Mouse (Mus musculus) lung, adult 18-20 months (tissue): ENCODE data around the gene Entpd7.

ENCODE experiments used
- DNase-seq, 2 experiments: peaks; one replicate each; pipeline ENCODE4 v3.0.0; 2022; ENCODE audit warnings: mixed read lengths in 2 of 2

Entpd7 gene

GRCm38 (mm10) chr19:43674730-43675524 is 14.5 kb upstream of the Entpd7 start, which contains the start of gene Slc25a28:
Slc25a28 (minus strand) TSS chr19:43674881.
- peak; percentile 99 to 100 for DNase-seq

GRCm38 (mm10) chr19:43675525-43676400 is 13.7 kb upstream of the Entpd7 start:
- DNase-seq, result peak in 1 of 2 experiments; percentile 34

DNA sequence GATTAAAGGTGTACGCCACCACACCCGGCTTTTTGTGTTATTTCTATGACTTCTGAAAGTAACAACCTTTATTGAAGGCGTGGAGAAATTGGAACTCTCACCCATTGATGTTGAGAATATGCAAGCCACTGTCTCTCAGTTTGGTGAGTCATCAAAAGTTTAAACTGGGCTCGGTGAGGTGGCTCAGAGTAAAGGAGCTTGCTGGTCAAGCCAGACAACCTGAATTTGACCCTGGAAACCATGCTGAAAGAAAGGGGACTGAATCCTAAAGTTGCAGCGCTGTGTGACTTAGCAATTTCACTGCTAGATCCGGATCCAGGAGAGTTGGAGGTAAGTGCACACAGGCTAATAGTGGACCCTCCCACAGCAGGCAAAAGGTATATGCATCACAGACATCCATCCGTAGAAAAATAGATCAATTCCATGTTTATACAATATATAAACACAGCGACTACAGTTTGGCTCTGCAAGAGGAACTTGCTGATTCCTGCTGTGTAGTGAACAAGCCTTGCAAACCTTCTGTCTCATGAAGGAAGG is 10.9 kb upstream of the Entpd7 start:
- DNase-seq, result no peak

- DNase-seq, result no peak
Measured at GRCm38 (mm10) chr19:43679474-43679981, 9.9 kb upstream of the Entpd7 start.

GRCm38 (mm10) chr19:43681541-43681940 is 7.9 kb upstream of the Entpd7 start:
- no peak for DNase-seq

- DNase-seq, result no peak
Measured at GRCm38 (mm10) chr19:43692815-43693214, 3.3 kb downstream of the Entpd7 start.

DNA sequence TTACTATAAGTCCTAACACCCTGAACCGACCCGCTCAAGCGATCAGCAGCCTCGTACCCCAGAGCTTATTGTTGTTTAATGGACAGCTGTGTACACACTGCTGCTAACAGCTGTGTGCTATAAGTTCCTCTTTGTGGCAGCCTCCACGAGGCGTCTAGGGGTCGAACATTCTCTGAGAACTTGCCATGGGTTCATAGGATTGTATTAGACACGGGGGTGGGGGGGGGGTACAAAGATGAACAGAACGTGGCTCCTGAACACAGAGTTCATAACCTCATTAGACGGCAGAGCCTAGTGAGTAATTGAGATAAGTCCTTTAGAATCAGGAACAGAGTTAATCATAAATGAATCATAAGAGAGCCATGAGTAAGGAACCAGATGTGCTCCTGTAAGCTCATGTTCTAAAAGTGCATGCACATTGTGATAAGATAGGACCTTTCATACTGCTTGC is 6.1 kb downstream of the Entpd7 start:
- DNase-seq, result no peak

DNA sequence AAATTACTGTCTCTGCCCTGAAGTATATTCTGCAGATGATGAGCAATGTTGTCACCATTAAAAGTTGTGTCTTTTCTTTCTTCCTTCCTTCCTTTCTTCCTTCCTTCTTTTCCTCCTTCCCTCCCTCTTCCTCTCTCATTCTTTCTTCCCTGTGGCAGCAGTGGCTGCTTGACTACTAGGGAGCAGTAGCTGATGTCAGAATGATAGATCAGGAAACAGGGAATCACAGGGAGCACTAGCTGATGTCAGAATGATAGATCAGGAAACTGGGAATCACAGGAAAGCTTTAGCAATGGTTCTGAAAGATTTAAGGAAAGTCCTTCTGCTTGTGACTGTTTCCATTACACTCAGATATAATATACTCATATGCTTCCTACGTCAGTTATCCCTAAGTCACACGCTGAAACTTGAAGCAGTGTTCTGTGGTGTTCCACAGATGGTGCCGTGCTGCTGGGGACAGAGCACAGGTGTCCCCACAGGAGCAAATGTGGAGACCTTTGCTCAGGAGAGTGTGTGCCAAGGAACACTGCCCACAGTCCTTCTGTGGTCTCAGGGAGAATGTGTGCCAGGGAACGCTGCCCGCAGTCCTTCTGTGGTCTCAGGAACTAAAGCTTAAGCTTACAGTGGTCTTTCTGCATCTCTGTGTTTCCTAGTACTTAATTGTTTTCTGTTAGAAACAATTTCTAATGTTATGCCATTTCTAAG is 8.3 kb downstream of the Entpd7 start:
- no peak for DNase-seq

DNA sequence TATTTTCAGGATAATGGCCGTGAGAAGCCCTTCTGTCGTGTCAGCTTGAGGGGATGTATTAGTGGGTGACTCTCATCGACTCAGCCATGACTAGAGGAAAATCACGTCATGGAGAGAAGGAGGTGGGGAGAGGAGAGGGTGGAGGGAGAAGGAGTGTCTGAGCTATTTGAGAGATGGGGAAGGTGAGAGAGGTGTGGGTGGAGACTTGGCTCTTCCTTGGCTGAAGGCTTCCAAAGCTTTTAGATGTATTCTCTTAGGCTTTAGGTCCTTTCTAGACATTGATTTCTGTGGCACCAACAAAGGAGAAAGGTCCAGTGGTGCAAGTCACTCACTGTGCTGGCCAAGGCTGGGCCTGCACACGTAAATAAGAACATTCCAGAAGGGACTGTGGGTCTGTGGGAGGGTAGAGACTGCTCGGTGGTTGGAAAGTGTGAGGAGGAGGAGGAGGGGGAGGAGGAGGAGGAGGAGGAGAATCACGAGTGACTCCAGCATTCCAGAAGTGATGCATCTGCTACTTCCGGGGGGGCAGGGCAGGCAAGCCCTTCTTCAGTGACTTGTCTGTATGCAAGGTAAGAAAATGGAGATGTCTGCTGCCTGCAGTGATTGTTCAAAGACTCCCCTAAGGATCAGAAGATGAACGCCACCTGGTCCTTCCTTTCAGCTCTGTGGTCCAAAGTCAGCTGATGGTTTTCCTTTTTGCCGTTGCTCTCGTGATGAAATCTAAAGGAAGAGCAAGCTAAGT is 9.7 kb downstream of the Entpd7 start:
- DNase-seq, result no peak

DNA sequence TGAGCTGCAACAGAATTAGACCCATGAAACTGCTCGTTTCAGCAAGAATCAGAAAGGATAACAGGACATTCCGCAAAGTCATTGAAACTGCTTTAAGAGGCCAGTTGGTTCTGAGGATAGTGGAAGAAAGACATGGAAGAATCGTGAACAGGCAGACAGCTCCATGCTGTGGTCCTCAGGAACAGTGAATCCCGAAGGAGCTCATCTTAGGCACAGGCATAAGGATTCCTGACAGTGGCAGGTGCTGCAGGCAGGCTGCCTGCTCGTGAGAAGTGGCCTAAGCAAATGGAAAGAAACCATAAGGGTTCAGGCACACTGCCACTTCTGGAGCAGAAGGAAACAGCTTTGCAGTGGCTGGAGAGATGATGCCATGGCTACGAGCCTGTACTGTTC is 10.3 kb downstream of the Entpd7 start:
- no peak for DNase-seq

- DNase-seq, result no peak
Measured at GRCm38 (mm10) chr19:43704211-43704610, 14.7 kb downstream of the Entpd7 start.

DNA sequence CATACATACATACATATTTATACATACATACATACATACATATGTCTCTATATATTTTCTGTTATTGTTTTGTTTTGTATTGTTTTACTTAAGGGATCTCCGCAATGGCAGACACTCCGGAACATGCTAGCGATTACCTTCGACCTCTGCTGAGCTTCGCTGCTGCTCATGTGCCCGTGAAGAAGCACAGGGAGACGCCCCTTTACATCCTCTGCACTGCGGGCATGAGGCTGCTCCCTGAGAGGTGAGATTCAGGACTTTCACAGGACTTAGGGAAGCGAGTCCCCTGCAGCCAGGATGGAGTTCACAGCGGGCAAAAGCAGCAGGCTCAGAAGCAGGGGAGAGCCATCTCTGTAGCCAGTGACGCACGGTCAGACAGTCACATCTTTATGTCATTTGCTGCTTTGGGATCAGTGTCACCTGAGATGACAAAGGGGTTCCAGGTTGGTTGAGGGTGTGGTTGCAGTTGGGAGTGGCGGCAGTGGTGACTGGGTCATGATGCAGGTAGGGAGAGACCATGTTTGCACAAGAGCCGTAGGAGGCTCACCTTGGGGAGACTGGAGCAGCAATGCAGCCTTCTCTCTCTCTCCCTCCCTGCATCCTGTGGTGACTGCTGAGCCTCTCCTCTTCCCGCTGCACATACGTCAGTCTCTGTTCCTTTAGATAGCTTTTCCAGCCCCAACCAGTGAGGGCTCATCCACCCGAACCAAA is 15.5 kb downstream of the Entpd7 start:
- DNase-seq, result no peak

DNA sequence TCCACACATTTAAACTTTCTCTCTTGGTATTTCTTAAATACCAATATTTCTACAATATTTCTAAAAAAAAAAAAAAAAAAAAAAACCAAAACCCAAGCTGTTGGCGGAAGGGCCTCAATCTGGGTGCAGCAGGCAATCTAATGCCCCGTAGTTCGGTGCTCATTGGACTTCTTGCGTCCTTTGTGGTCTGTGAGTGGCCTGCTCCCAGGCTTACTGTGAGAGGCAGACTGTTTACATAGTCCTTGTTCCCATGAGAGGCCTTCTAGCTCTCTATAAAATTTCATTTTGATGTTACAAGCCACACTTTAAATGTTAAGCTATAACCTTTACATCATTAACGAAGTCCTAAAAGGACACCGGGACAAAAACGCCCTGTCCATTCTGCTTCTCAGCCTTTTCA is 18.7 kb downstream of the Entpd7 start:
- DNase-seq, result peak; percentile 38 to 42

DNA sequence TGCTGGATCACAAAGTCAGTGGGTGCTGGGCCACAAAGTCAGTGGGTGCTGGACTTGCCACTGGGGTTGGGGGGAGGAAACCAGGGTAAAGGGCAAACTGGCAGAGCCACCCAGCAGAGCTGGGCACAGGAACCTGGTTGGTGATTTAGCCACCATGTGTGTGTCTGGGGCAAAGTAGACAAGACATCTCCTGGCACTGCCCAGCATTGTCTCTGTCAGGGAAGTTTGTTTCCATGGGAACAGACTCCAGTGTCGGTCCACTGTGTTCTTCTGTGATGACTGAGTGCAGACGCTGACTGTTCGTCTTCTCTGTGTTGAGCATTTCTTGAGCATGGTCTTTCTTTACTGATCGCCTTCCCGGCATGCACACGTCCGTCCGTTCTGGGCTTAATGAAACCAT is 19.8 kb downstream of the Entpd7 start:
- no peak for DNase-seq

GRCm38 (mm10) chr19:43711159-43711916 is 21.9 kb downstream of the Entpd7 start:
- DNase-seq, result no peak

GRCm38 (mm10) chr19:43711971-43712370 is 22.5 kb downstream of the Entpd7 start:
- DNase-seq, result no peak

GRCm38 (mm10) chr19:43720061-43720460 is 30.6 kb downstream of the Entpd7 start:
- DNase-seq, result no peak

- no peak for DNase-seq
Measured at GRCm38 (mm10) chr19:43722891-43723290, 33.4 kb downstream of the Entpd7 start.

DNA sequence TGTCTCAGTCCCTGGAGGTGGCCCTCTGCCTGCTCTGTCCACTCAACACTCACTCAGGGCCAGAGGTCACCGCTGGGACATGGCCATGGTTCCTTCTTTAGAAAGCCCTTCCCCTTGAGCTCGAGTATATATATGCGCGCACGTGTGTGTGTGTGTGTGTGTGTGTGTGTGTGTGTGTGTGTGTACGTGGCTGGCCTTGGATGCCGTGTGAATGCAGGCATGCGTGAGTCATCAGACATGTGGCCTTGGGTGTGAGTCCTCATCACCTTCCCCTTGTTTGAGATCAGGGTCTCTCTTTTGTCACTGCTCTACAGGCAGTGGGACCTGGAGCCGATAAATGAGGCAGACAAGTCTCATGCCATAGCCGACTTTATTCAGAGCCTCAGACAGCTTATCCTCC is 34.0 kb downstream of the Entpd7 start:
- DNase-seq, result no peak

DNA sequence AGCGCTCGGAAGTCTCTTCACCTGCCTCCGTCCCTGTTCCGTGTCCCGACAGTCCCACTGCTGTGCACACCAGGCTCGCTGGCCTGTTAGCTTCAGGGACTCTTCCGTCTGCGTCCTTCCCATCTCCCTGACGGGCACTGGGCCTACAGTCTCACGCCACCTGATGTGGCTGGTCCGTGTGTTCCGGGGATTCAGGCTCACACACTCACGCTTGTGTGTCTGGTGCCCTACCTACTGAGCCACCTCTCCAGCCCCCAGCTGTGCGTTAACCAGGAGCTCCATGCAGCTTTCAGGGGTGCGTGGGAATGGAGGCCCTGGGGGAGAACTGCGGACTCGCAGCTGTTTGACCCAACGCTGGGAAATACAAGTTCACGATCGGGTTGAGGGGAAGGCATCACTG is 34.7 kb downstream of the Entpd7 start:
- DNase-seq, result no peak
